Mouse (Mus musculus) C2C12 (cell line): ENCODE data around the gene Treml2. TPM values are rescaled to one million over a fixed set of nuclear protein-coding genes. Genes with fewer than 3 reads are reported as not detected.

ENCODE experiments used
- H3K27me3 ChIP-seq: one replicate; pipeline ENCODE4 v1.6.1; 2011; ENCODE audit not compliant: control insufficient read depth, insufficient read depth, insufficient read length
- H3K36me3 ChIP-seq: one replicate; pipeline ENCODE4 v1.6.1; 2011; ENCODE audit not compliant: control insufficient read depth, insufficient read depth
- H3K4me3 ChIP-seq: one replicate; pipeline ENCODE4 v1.5.1; 2011; ENCODE audit warnings: mild to moderate bottlenecking, control low read depth; ENCODE audit not compliant: poor library complexity, insufficient read depth, severe bottlenecking
- H3K79me2 ChIP-seq: one replicate; pipeline ENCODE4 v1.6.1; 2011; ENCODE audit not compliant: control insufficient read depth, insufficient read depth
- H3K79me3 ChIP-seq: one replicate; pipeline ENCODE4 v1.6.1; 2011; ENCODE audit warnings: low read depth, control low read depth
- H3ac ChIP-seq: one replicate; pipeline ENCODE3; 2011; ENCODE audit warnings: low read depth; ENCODE audit not compliant: control insufficient read depth, insufficient read length
- CEBPB ChIP-seq: IDR thresholded peaks from one replicate; pipeline ENCODE4 v1.6.1; 2011; ENCODE audit warnings: low read depth, mild to moderate bottlenecking, control low read depth, moderate library complexity
- CTCF ChIP-seq: IDR thresholded peaks from one replicate; pipeline ENCODE4 v1.5.1; 2011; ENCODE audit not compliant: control insufficient read depth, insufficient read depth, insufficient read length
- FOSL1 ChIP-seq: IDR thresholded peaks from one replicate; pipeline ENCODE4 v1.8.0; 2011; ENCODE audit warnings: mild to moderate bottlenecking, low read length; ENCODE audit not compliant: poor library complexity, insufficient read depth, severe bottlenecking
- MAX ChIP-seq: IDR thresholded peaks from one replicate; pipeline ENCODE4 v1.6.1; 2011; ENCODE audit warnings: mild to moderate bottlenecking, control low read depth
- MYOD1 ChIP-seq: IDR thresholded peaks from one replicate; pipeline ENCODE4 v1.6.1; 2011; ENCODE audit warnings: low read depth; ENCODE audit not compliant: control insufficient read depth, insufficient read length
- MYOG ChIP-seq: IDR thresholded peaks from one replicate; pipeline ENCODE4 v1.6.1; 2011; ENCODE audit not compliant: control insufficient read depth, insufficient read length; ENCODE audit errors: extremely low read depth
- USF1 ChIP-seq: IDR thresholded peaks from one replicate; pipeline ENCODE4 v1.6.1; 2011; ENCODE audit warnings: low read depth, mild to moderate bottlenecking, control low read depth, moderate library complexity
- long read RNA-seq, 2 experiments: library from polyadenylated mRNA; unstranded; transcript quantifications; one replicate each; pipeline ENCODE4 v2.0.0; 2019 to 2020
- polyA plus RNA-seq: library from polyadenylated mRNA; unstranded; fragments of >200 nt; fragmentation: generic; extraction: Trizol; gene quantifications from one replicate; pipeline ENCODE4 v1.2.1, GENCODE M21; 2012; ENCODE audit warnings: missing spikeins

Gene Treml2
- polyA plus RNA-seq = not detected
- long read RNA-seq, experiment 1 = 0 reads
- long read RNA-seq, experiment 2 = 0 reads

DNA sequence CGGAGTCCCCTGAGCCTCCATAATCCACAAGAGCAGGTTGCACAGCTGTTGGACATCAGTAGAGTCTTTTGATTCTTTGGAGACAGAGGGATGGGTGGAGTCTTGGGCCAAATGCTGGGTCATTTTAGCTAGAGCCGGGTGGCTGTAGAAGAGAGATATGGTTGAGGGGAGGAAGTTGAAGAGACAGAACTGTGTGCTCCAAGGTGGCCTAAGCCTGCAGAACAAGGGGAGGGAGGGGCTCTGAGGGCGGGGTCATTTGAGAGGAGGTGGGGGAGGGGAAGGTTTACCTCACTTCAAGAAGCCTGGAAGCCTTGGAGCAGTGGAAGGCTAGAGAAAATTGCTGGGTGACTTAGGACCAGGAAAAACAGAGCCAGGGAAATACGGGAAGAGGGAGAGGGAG is at the start of gene Treml2:
Gene Treml2 (plus strand): TSS at position 296 of the 400 bp plus-strand sequence.
- TF ChIP-seq CEBPB (no peak), MAX (no peak), USF1 (no peak), MYOD1 (no peak), FOSL1 (no peak), MYOG (no peak), CTCF (no peak)
- Histone ChIP-seq H3K79me3 (no peaks in the 10 kb centered on the region), H3K36me3 (no peaks in the 10 kb centered on the region), H3ac (no peak within 1 kb of the TSS), H3K27me3 (no peaks in the 10 kb centered on the region), H3K4me3 (no peak within 1 kb of the TSS), H3K79me2 (no peaks in the 10 kb centered on the region)

- Histone ChIP-seq H3K79me2 (no peaks in the 10 kb centered on the region), H3K79me3 (no peaks in the 10 kb centered on the region), H3K36me3 (no peaks in the 10 kb centered on the region), H3K4me3 (no peak overlapping the region), H3K27me3 (no peaks in the 10 kb centered on the region), H3ac (no peak overlapping the region)
- no peak for TF ChIP-seq MYOG
- no peak for TF ChIP-seq FOSL1
- TF ChIP-seq MYOD1 = no peak
- no peak for TF ChIP-seq CEBPB
- TF ChIP-seq USF1 = no peak
- TF ChIP-seq MAX = no peak
- TF ChIP-seq CTCF = no peak
These were observed 49.8 kb upstream of the Treml2 start for GRCm38 (mm10) chr17:48249501-48249900.

DNA sequence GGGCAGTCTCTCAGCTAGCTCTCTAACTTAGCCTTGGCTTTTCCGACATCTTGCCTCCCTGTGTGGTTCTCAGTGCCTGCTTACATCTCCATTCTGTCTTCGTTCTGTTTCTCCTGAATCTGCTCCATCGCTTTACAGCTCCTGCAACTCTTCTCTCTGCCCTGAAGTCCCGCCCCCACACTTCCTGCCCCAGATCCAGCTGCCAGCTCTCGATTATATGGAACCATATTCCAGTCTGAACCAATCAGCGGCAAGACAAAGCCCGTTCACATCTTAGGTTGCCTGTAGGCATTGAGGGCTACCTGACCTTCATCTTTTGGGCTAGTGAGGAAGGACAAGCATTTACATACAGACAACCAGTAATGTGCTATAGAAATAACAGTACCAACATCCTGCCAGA is 48.7 kb upstream of the Treml2 start:
- Histone ChIP-seq H3K36me3 (no peaks in the 10 kb centered on the region), H3ac (no peak overlapping the region), H3K4me3 (no peak overlapping the region), H3K79me3 (no peaks in the 10 kb centered on the region), H3K27me3 (no peaks in the 10 kb centered on the region), H3K79me2 (no peaks in the 10 kb centered on the region)
- TF ChIP-seq MYOG (no peak), CEBPB (no peak), MAX (no peak), FOSL1 (no peak), USF1 (no peak), MYOD1 (no peak), CTCF (no peak)

DNA sequence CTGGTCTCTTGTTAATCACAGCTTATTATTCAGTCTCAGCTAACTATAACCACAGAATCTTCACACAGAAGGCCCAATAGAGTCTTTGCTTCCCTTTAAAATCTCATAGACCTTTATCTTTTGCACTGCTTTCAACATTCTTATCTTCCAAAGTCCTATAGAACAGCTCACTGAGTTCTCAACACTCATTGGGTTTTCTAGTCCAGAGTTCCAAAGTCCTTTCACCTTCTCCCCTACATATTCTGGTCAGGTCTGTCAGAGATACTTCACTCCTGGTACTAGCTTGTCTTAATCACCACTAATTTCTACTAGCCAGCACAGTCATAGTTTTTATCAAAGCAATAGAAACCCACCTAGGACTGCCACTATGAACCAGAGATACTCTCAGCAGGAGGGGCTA is 42.7 kb upstream of the Treml2 start:
- H3K79me2 ChIP-seq = no peaks in the 10 kb centered on the region
- H3ac ChIP-seq = no peak overlapping the region
- no peak for TF ChIP-seq CEBPB
- TF ChIP-seq MYOD1 = no peak
- no peak for TF ChIP-seq MYOG
- no peak for TF ChIP-seq FOSL1
- TF ChIP-seq CTCF = no peak
- TF ChIP-seq MAX = no peak
- no peak for TF ChIP-seq USF1
- no peaks in the 10 kb centered on the region for H3K27me3 ChIP-seq
- H3K4me3 ChIP-seq = no peak overlapping the region
- no peaks in the 10 kb centered on the region for H3K36me3 ChIP-seq
- no peaks in the 10 kb centered on the region for H3K79me3 ChIP-seq

GRCm38 (mm10) chr17:48261868-48262267 is 37.4 kb upstream of the Treml2 start:
- H3K27me3 ChIP-seq = no peaks in the 10 kb centered on the region

DNA sequence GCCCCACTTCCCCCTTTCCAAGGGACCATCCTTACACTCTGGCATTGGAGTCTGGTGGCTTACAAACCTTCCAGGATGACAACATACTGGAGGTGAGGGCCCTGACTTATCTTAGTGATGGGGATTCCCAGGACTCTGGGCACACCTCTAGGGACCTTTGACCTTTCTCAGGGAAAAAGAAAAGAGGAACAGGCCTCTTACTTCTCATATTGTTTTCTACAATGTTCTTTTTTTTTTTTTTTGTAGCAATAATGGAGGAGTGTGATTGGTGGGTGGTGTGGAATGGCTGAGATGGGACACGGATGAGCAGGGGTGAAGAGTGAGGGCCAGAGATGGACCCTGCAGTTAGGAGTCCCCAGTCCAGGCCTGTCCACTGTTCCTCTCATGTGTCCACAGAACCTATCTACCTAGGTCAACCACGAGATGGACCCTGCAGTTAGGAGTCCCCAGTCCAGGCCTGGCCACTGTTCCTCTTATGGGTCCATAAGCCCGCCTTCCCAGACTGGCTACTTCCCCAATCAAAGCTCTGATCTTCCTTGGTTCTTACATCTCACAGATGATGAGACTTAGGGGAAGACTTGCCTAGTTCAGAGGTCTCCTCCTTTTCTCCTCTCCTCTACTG is 35.4 kb upstream of the Treml2 start, which contains the start of gene Treml4:
Gene Treml4 (plus strand): TSS at position 555 of the 622 bp plus-strand sequence.
- TF ChIP-seq FOSL1 (no peak), MYOD1 (no peak), USF1 (no peak), CTCF (no peak), MAX (no peak), CEBPB (no peak), MYOG (no peak)
- Histone ChIP-seq H3K36me3 (no peaks in the 10 kb centered on the region), H3K79me3 (no peaks in the 10 kb centered on the region), H3K4me3 (no peak within 1 kb of the TSS), H3ac (no peak within 1 kb of the TSS), H3K79me2 (no peaks in the 10 kb centered on the region), H3K27me3 (no peaks in the 10 kb centered on the region)

More at GRCm38 (mm10) chr17:48261868-48262267, 37.4 kb upstream of the Treml2 start:
- H3ac ChIP-seq = no peak overlapping the region
- H3K79me2 ChIP-seq = no peaks in the 10 kb centered on the region
- no peaks in the 10 kb centered on the region for H3K79me3 ChIP-seq
- no peak overlapping the region for H3K4me3 ChIP-seq
- no peaks in the 10 kb centered on the region for H3K36me3 ChIP-seq
- TF ChIP-seq CEBPB (no peak), MYOG (no peak), MYOD1 (no peak), CTCF (no peak), FOSL1 (no peak), MAX (no peak), USF1 (no peak)
